Mouse (Mus musculus) mammary gland, adult 2 months (tissue): ENCODE data around the gene Ccdc106. TPM values are rescaled to one million over a fixed set of nuclear protein-coding genes. Genes with fewer than 3 reads are reported as not detected.

Source experiments
- polyA plus RNA-seq: library from polyadenylated mRNA; depleted of rRNA; stranded (reverse); fragments of >200 nt; gene quantifications from 2 replicates; pipeline ENCODE4 v1.2.3, GENCODE M21; 2012; ENCODE audit warnings: low replicate concordance; rRNA removed

Gene Ccdc106
- polyA plus RNA-seq: 1.5 and 3.1 TPM in 2 replicates

GRCm38 (mm10) chr7:5020000-5020681 lies at the start of gene Ccdc106, which contains the start of gene Zfp865:
Ccdc106 (plus strand) TSS chr7:5020553.
Zfp865 (plus strand) TSS chr7:5020376.

DNA sequence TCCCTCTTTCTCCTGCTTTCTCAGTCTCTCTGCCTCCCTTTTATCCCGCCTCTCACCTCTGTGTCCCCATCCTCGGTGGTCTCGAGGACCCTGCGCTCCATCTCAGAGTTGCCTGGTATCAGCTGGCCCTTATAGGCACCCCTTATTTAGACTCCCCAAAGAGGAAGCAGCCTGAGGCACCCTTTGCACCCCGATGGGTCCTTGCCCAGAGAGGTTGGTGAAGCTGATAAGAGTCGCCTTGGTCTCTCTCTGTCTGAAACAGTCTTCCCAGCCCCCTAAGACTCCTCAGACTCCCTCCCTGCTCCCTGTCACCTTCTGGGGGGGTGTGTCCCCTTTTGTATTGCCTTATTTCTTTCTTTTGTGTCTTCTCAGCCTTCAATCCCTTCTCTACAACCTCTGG lies 49.3 kb upstream of the Ccdc106 start, which contains the start of gene Sbk3:
Sbk3 (minus strand) TSS at position 101 of the 400 bp plus-strand sequence.

DNA sequence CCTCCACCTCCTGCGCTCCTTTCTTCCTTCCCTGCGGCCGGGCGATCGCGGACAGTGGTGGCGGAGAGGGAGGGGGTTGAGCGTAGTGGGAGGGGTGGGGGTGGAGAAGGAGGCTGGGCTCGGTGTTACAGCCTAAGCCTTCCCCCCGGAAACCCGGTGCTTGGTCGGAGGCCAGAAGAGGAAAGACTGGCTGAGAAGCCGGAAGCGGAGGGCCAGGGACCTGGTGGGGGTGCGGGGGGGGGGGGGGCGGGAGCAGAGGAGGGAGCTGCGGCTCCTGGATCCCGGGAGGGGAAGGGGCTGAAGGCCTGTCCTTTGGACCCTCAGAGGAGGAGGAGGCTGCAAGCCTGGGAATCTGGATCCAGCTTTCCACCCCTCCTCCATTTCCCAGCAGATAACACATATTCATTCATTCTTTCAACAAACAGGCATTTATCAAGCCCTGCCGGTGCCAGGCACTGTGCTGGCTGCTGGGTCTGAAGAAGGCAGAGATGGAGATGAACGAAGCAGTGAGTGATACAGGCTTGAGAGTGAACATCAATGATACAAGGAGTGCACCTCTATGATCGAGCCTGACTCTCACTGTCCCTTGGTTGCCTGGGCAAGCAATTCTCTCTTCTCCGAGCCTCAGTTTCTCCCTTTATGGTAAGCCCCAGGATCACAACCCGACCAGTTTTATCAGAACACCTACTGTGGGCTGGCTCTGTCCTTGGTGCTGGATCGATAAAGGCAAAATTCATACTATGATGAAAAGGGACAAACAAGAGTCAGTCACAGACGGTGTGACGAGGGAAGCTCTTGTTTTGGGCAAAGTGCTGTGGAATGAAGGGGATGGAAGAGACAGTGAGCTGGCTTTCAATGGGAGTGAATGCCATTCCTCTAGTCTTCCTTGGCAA lies 24.1 kb upstream of the Ccdc106 start, which contains the start of gene Zfp579:
Zfp579 (minus strand) TSS at position 156 of the 893 bp plus-strand sequence.

GRCm38 (mm10) chr7:5014251-5015117 lies 5.9 kb upstream of the Ccdc106 start, which contains the start of the genes Zfp524 and Fiz1:
Zfp524 (plus strand) TSS chr7:5014415.
Fiz1 (minus strand) TSS chr7:5014697.

DNA sequence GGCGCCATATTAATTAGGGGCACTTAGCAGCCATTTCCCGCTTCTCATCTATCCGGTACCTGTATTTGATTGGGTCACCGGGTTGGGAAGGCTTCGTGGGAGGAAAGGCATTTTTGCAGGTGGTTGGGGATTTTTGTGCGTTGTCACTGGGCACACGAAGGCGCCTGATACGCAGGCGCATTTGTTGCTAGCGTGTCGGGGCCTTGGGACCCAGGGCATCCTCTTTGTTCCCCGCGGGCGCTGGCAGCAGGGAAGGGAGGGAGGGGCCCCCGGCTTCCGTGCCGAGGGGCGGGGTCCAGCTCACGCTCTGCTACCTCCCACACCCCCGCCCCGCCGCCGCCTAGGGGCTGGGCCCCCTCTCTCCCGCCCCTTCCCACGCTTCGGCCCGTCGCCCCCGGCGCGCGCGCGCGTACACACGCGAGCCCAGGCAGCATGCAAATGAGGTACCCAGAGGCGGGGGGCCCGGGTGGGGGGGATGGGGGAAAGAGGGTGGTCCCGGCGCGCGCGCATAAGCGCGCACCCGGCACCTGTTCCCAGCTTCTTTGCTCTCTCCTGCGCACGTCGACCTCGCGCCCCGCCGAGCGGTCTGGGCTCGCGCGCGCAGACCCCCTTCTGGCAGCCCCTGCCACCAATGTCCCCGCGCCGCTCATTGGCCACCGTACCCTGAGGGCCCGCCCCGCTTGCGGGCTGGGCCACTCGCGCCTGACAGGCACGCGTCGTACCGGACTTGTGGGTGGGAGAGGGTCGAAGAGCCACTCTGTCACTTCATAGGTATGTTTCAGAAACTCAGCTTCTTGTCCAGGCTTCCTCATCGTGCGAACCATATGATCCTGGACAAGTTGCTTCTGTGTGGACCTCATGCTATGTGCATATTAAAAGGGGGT lies 5.0 kb upstream of the Ccdc106 start, which contains the start of gene Gm44973:
Gm44973 (plus strand) TSS at position 379 of the 884 bp plus-strand sequence.

DNA sequence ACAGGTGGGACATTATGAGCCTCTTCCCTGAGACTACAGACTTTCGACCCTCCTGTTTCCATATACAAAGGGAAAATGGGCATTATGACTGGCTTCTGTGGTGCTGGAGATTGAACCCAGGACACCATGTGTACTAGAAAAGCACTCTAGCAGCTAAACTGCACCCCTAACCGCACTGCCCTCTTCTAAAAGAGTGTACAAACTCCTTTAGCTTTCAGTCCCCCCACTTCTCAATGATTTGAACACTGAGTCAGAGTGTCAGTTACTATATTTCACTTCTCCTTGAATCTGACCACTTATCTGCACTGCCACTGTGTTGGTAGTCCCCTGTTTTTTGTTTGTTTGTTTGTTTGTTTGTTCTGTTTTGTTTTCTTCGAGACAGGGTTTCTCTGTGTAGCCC lies 13.5 kb downstream of the Ccdc106 start, which contains the start of gene 4632433K11Rik:
4632433K11Rik (plus strand) TSS at position 301 of the 400 bp plus-strand sequence.

DNA sequence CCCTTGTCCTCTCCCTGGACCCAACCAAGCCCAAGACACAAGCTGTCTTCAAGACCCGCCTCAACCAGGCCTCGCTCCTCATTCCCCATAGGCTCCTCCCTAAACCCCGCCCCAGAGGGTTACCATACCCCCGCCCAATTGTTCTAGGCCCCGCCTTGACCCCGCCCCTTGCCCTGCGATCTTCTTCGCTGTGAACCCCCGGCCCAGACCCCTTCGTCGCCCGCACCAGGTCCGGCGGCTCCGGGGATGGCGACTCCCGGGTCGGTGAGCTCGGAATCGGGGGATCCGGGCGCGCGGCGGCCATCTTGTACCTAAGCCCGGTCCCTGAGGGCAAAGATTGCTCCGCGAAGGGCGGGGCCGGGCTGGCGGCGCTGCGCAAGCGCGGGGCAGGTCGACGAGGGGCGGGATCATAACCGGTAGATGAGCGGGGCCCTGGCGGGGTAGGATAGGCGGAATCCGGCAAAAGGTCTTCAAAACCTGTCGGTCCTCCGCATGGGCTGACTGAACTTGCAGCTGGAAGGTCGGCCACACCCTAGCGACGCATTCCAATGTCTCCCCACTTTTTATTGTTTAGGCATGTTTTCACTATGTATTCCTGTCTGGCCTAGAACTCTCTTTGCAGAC lies 17.9 kb downstream of the Ccdc106 start, which contains the start of gene Zfp784:
Zfp784 (minus strand) TSS at position 338 of the 624 bp plus-strand sequence.

DNA sequence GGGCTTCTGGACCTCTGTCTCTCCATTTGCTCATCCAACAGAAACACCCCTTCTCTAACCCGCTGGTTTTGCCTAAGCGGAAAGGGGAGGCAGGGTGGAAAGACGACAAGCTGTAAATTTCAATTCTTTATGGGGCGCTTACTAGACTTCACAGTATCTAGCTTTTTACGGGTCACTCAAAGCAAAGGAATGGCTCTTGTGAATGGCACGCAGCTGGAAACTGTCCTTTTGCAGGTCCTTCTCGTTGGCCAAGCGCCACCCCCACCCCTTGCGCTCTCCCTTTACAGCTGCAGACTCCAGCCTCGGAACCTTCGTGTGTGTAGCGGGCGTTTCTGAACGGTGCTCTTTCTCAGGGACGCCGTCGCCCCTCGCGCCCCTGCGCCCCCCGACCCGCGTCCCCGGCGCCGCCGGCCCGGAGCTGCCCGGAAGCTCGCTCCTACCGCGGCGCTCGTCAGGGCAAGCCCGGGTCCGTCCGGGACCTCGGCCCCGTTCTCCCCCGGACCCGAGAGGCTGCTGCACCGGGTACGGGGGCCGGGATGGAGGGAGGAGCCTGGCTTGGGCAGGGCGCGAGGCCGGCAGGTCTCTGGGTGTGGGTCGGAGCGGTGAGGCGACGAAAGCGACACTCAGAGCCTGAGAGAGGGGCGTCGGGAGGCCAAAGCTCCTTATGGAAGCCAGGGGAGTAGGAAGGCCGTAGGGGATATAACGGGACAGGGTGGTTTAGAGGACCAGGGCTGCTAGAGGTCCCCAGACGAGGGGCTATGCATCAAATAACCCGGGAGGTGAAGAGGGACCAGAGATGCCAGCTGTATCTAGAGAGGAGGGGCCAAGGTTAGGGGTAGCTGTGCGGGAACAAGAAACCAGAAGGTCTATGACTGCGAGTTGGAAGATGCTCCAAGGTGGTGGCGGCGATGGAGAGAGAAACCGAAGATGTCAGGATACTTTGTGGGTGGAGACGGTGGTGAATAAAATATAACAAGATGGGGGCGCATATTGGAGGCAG lies 31.1 kb downstream of the Ccdc106 start, which contains the start of gene Zfp580:
Zfp580 (plus strand) TSS at position 346 of the 1,000 bp plus-strand sequence.

GRCm38 (mm10) chr7:5061774-5062359 lies 41.5 kb downstream of the Ccdc106 start, which contains the start of gene U2af2:
U2af2 (plus strand) TSS chr7:5062143.

GRCm38 (mm10) chr7:5080010-5080751 lies 59.8 kb downstream of the Ccdc106 start, which contains the start of gene Epn1:
Epn1 (plus strand) TSS chr7:5080235.

Other genes starting within 250 kb of the Ccdc106 start
- gene Fam71e2, start 249.3 kb upstream of the Ccdc106 start, polyA plus RNA-seq: 0.10 TPM in 1 of 2 replicates, not detected in the other
- gene Il11, start 237.7 kb upstream of the Ccdc106 start, polyA plus RNA-seq: 0.36 and 0.78 TPM in 2 replicates
- not detected in 2 replicates for gene Tmem190, start 237.6 kb upstream of the Ccdc106 start, polyA plus RNA-seq
- 18.4 and 84.5 TPM in 2 replicates for gene Tmem238, start 230.9 kb upstream of the Ccdc106 start, polyA plus RNA-seq
- 252 and 384 TPM in 2 replicates for gene Rpl28, start 227.7 kb upstream of the Ccdc106 start, polyA plus RNA-seq
- gene Ube2s, start 208.0 kb upstream of the Ccdc106 start, polyA plus RNA-seq: 193 and 283 TPM in 2 replicates
- gene Shisa7, start 175.9 kb upstream of the Ccdc106 start, polyA plus RNA-seq: 0.54 and 1.0 TPM in 2 replicates
- gene Isoc2b, start 150.3 kb upstream of the Ccdc106 start, polyA plus RNA-seq: 39.7 and 42.5 TPM in 2 replicates
- 45.1 and 54.4 TPM in 2 replicates for gene Isoc2a, start 143.4 kb upstream of the Ccdc106 start, polyA plus RNA-seq
- 0.17 and 0.85 TPM in 2 replicates for gene Gm36210, start 114.0 kb upstream of the Ccdc106 start, polyA plus RNA-seq
- gene Zfp628, start 105.3 kb upstream of the Ccdc106 start, polyA plus RNA-seq: 15.7 and 34.3 TPM in 2 replicates
- 2.9 and 7.1 TPM in 2 replicates for gene Nat14, start 98.5 kb upstream of the Ccdc106 start, polyA plus RNA-seq
- gene Ssc5d, start 94.8 kb upstream of the Ccdc106 start, polyA plus RNA-seq: 17.9 and 19.0 TPM in 2 replicates
- 3.7 and 91.9 TPM in 2 replicates for gene Sbk2, start 56.1 kb upstream of the Ccdc106 start, polyA plus RNA-seq
- gene Sbk3, start 49.4 kb upstream of the Ccdc106 start, polyA plus RNA-seq: 0.25 and 1.3 TPM in 2 replicates
- gene Zfp579, start 24.4 kb upstream of the Ccdc106 start, polyA plus RNA-seq: 72.4 and 81.0 TPM in 2 replicates
- gene Zfp524, start 6.1 kb upstream of the Ccdc106 start, polyA plus RNA-seq: 35.2 and 68.4 TPM in 2 replicates
- gene Fiz1, start 5.9 kb upstream of the Ccdc106 start, polyA plus RNA-seq: 34.7 and 40.0 TPM in 2 replicates
- not detected in 2 replicates for gene Gm44973, start 5.1 kb upstream of the Ccdc106 start, polyA plus RNA-seq
- gene Zfp865, start 177 bp upstream of the Ccdc106 start, polyA plus RNA-seq: 33.5 and 79.1 TPM in 2 replicates
- gene 4632433K11Rik, start 13.6 kb downstream of the Ccdc106 start, polyA plus RNA-seq: not detected in 2 replicates
- gene Zfp784, start 17.9 kb downstream of the Ccdc106 start, polyA plus RNA-seq: 4.6 and 5.6 TPM in 2 replicates
- gene Zfp580, start 31.0 kb downstream of the Ccdc106 start, polyA plus RNA-seq: 19.3 and 35.9 TPM in 2 replicates
- 156 and 169 TPM in 2 replicates for gene U2af2, start 41.6 kb downstream of the Ccdc106 start, polyA plus RNA-seq
- 168 and 263 TPM in 2 replicates for gene Epn1, start 59.7 kb downstream of the Ccdc106 start, polyA plus RNA-seq
- gene Rfpl4, start 96.4 kb downstream of the Ccdc106 start, polyA plus RNA-seq: not detected in 2 replicates
- gene Rasl2-9, start 105.4 kb downstream of the Ccdc106 start, polyA plus RNA-seq: 0.84 and 0.93 TPM in 2 replicates
- gene Vmn1r55, start 129.1 kb downstream of the Ccdc106 start, polyA plus RNA-seq: not detected in 2 replicates
- gene Vmn1r56, start 176.2 kb downstream of the Ccdc106 start, polyA plus RNA-seq: not detected in 2 replicates
- not detected in 2 replicates for gene Vmn1r57, start 197.9 kb downstream of the Ccdc106 start, polyA plus RNA-seq